Mouse (Mus musculus) R1 (cell line): ENCODE data around the gene Ankrd6.

Source experiments
- DNase-seq: peaks from one replicate; pipeline ENCODE4 v3.0.0-alpha.2; 2018; ENCODE audit warnings: low read depth, low spot score

The Ankrd6 gene

DNA sequence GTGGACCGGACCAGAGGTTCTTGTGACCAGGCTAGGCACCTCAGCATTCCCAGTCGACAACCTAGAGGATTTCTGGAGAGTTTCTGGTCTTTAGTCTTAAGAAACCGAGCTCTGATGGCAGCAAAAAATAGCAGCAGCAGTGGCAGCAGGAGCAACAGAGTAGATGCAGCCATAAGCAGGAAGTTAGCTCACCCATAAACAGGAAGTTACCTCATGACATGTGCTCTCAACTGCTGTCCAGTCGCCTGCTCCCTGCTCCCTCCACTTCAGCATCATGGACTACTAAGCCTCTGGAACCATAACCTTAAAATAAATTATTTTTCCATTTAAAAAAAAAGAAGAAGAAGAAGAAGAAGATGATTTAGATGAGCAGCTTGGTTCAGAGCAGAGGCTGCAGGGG is 161.6 kb downstream of the Ankrd6 start:
- no peak for DNase-seq

DNA sequence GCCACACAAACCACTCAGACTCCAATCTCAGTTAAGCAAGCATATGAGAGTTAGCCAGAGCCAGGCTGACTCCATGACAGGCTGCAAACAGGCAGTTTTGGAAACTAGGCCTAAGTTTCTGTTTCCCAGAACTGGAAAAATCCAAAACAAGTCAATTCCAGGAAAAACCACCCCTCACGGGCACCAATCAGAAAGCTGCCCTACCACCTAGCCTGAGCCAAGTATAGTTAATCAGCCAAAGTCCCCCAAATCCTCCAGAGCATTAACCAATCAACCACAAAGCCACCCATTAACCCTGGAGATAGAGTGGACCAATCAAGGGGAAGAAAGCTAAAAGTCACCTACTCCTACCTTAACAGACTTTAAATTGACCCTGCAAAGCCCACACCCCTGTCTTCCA is 163.5 kb downstream of the Ankrd6 start:
- DNase-seq: no peak

GRCm38 (mm10) chr4:32779996-32780395 is 170.6 kb downstream of the Ankrd6 start:
- DNase-seq: no peak

GRCm38 (mm10) chr4:32770284-32770810 is 180.3 kb downstream of the Ankrd6 start:
- DNase-seq: peak; percentile 93

- DNase-seq: no peak
Measured at GRCm38 (mm10) chr4:32768046-32768445, 182.6 kb downstream of the Ankrd6 start.

DNA sequence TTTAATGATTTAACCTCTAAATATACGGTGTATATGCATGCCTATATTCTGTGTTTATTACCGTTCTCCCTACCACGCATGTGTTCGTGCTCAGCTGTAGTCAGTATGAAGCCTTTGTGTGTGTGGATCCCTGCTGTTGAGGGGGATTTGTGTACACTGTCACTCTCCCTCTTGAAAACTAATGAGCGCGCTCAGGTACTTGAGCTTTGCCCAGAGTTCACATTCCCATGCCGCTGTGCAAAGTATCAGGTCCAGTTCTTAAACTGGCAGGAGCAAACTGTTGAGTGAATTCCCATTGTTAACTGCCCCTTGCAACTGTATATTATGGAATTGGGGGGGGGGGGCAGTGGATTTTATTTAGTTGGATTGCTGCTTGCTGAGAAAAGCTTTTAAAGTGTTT is 183.2 kb downstream of the Ankrd6 start:
- DNase-seq: no peak

DNA sequence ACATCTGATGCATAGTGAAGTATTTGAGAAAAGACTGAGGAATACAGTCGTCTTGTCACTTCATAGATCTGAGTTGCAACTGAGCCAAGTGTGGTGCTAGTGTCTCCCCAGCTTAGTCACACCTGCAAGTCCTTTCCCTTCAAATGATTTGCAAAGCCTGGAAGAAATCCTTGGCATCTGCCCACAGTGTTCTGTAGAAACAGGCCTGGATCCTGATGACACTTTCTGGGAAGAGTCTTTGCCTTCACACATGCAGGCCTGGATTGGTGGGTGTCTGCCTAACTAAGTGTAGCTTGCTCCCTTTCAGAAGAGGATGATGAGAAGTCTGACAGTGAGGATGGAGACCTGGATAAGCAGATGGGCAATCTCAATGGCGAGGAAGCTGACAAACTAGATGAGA is 193.2 kb downstream of the Ankrd6 start:
- no peak for DNase-seq
